Mouse (Mus musculus) lung, postnatal 0 days (tissue): Measurements from ENCODE around the gene Slc22a20.

ENCODE experiments used
- CTCF ChIP-seq: IDR thresholded peaks from 2 replicates; pipeline ENCODE4 v1.5.1; 2016; ENCODE audit warnings: antibody characterized with exemption, mild to moderate bottlenecking
- EP300 ChIP-seq: IDR thresholded peaks from 2 replicates; pipeline ENCODE4 v1.6.1; 2016; ENCODE audit warnings: antibody characterized with exemption, mild to moderate bottlenecking, control low read depth

DNA sequence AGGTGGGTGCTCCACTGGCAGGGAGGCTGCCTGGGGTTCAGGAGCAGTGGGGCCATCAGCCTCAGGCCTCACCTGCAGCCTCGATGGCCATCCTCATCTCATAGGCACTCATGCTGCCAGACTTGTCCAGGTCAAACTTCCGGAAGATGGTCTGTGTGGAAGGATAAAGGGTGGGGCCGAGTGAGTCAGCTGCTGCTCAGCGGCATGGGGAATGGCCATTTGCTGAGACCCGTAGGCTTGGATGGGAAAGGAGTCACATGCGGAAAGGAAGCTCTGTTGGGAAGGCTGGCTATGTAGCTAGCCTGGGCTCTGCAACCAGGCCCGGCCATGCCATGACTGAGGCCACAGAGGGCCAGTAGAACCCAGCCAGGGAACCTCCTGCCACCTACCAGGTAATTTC lies 5.5 kb upstream of the Slc22a20 start:
- TF ChIP-seq EP300 (no peak), CTCF (no peak)
